Mouse (Mus musculus): Measurements from ENCODE around the gene 4930469K13Rik.

The 4930469K13Rik gene

GRCm38 (mm10) chr11:33943565-33943964, 154.8 kb downstream of the 4930469K13Rik start:
- no peak for DNase-seq (ENCODE audit: low read depth, low spot score)

- no peak for DNase-seq (ENCODE audit: low read depth, low spot score)
Measured at GRCm38 (mm10) chr11:33939456-33940113, 158.8 kb downstream of the 4930469K13Rik start.

- DNase-seq (ENCODE audit: low read depth, low spot score), result no peak
Measured at GRCm38 (mm10) chr11:33938561-33939274, 159.6 kb downstream of the 4930469K13Rik start.

- no peak for DNase-seq (ENCODE audit: low read depth, low spot score)
Measured at GRCm38 (mm10) chr11:33937641-33938040, 160.7 kb downstream of the 4930469K13Rik start.

GRCm38 (mm10) chr11:33934286-33934685, 164.1 kb downstream of the 4930469K13Rik start:
- no peak for DNase-seq (ENCODE audit: low read depth, low spot score)

GRCm38 (mm10) chr11:33932386-33933111, 165.8 kb downstream of the 4930469K13Rik start:
- DNase-seq (ENCODE audit: low read depth, low spot score), result no peak

- DNase-seq (ENCODE audit: low read depth, low spot score), result no peak
Measured at GRCm38 (mm10) chr11:33931836-33932385, 166.4 kb downstream of the 4930469K13Rik start.

- no peak for DNase-seq (ENCODE audit: low read depth, low spot score)
Measured at GRCm38 (mm10) chr11:33929412-33929811, 168.9 kb downstream of the 4930469K13Rik start.

- peak; percentile 77 for DNase-seq (ENCODE audit: low read depth, low spot score)
Measured at GRCm38 (mm10) chr11:33928658-33929057, 169.7 kb downstream of the 4930469K13Rik start.

- no peak for DNase-seq (ENCODE audit: low read depth, low spot score)
Measured at GRCm38 (mm10) chr11:33927836-33928235, 170.5 kb downstream of the 4930469K13Rik start.

- DNase-seq (ENCODE audit: low read depth, low spot score), result no peak
Measured at GRCm38 (mm10) chr11:33927321-33927720, 171.0 kb downstream of the 4930469K13Rik start.

- no peak for DNase-seq (ENCODE audit: low read depth, low spot score)
Measured at GRCm38 (mm10) chr11:33926551-33926950, 171.8 kb downstream of the 4930469K13Rik start.

- DNase-seq (ENCODE audit: low read depth, low spot score), result no peak
Measured at GRCm38 (mm10) chr11:33925778-33926177, 172.6 kb downstream of the 4930469K13Rik start.
